Mouse (Mus musculus) heart, postnatal 0 days (tissue): ENCODE results near the gene D10Wsu102e.

Experiments used
- CTCF ChIP-seq: IDR thresholded peaks from 2 replicates; pipeline ENCODE4 v1.5.1; 2016; ENCODE audit warnings: antibody characterized with exemption, control low read depth, low read depth
- EP300 ChIP-seq: IDR thresholded peaks from 2 replicates; pipeline ENCODE4 v1.6.1; 2016; ENCODE audit warnings: antibody characterized with exemption, low read depth

DNA sequence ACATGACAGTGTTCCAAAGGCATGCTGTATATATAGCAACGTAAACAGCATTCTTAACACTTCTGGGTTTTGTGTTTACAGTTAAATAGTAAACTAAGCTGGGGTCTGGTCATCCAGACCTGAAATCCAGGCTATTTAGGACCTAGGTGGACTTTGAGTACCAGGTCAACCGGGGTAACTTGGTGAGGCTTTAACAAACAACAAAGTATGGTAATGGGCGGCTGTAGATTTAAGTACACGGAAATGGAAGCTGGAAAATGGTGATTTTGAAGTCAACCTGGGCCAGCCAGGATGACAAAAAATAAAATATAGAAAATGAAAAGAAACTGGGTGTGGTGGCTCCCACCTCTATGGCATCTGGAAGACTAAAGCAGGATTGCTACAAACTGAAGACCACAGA is 570 bp upstream of the D10Wsu102e start:
- no peak for TF ChIP-seq CTCF
- no peak for TF ChIP-seq EP300
